Mouse (Mus musculus): ENCODE results near the gene Olfr78. TPM values are rescaled to one million over a fixed set of nuclear protein-coding genes. Genes with fewer than 3 reads are reported as not detected.

Olfr78 gene
- polyA plus RNA-seq, 1 experiment from 2014 or later = 0.10 TPM

Other genes starting within 250 kb of the Olfr78 start
- gene Olfr547, start 224.7 kb downstream of the Olfr78 start, polyA plus RNA-seq (2016; fragmentation: Nextera tagmentation; extraction: Ambion mirVana) = not detected in 2 replicates
- gene Olfr548-ps1, start 218.6 kb downstream of the Olfr78 start, polyA plus RNA-seq (2016; fragmentation: Nextera tagmentation; extraction: Ambion mirVana) = not detected in 2 replicates
- not detected in 2 replicates for gene Olfr549, start 209.6 kb downstream of the Olfr78 start, polyA plus RNA-seq (2016; fragmentation: Nextera tagmentation; extraction: Ambion mirVana)
- gene Trim21, start 194.0 kb downstream of the Olfr78 start, polyA plus RNA-seq (2016; fragmentation: Nextera tagmentation; extraction: Ambion mirVana) = 0.14 and 0.21 TPM in 2 replicates
- gene Olfr550, start 188.0 kb downstream of the Olfr78 start, polyA plus RNA-seq (2016; fragmentation: Nextera tagmentation; extraction: Ambion mirVana) = 0.19 TPM in 1 of 2 replicates, not detected in the other
- not detected in 2 replicates for gene Olfr551, start 167.6 kb downstream of the Olfr78 start, polyA plus RNA-seq (2016; fragmentation: Nextera tagmentation; extraction: Ambion mirVana)
- not detected in 2 replicates for gene Olfr552, start 161.7 kb downstream of the Olfr78 start, polyA plus RNA-seq (2016; fragmentation: Nextera tagmentation; extraction: Ambion mirVana)
- not detected in 2 replicates for gene Olfr553, start 141.3 kb downstream of the Olfr78 start, polyA plus RNA-seq (2016; fragmentation: Nextera tagmentation; extraction: Ambion mirVana)
- not detected in 2 replicates for gene Olfr554, start 121.0 kb downstream of the Olfr78 start, polyA plus RNA-seq (2016; fragmentation: Nextera tagmentation; extraction: Ambion mirVana)
- gene Olfr555, start 100.6 kb downstream of the Olfr78 start, polyA plus RNA-seq (2016; fragmentation: Nextera tagmentation; extraction: Ambion mirVana) = not detected in 2 replicates
- not detected in 2 replicates for gene Olfr556, start 94.6 kb downstream of the Olfr78 start, polyA plus RNA-seq (2016; fragmentation: Nextera tagmentation; extraction: Ambion mirVana)
- 7.5 and 9.8 TPM in 2 replicates for gene Trim68, start 72.1 kb downstream of the Olfr78 start, polyA plus RNA-seq (2016; fragmentation: Nextera tagmentation; extraction: Ambion mirVana)
- not detected in 2 replicates for gene Olfr557, start 63.6 kb downstream of the Olfr78 start, polyA plus RNA-seq (2016; fragmentation: Nextera tagmentation; extraction: Ambion mirVana)
- not detected in 2 replicates for gene Olfr558, start 57.3 kb downstream of the Olfr78 start, polyA plus RNA-seq (2016; fragmentation: Nextera tagmentation; extraction: Ambion mirVana)
- not detected in 2 replicates for gene Olfr33, start 40.4 kb downstream of the Olfr78 start, polyA plus RNA-seq (2016; fragmentation: Nextera tagmentation; extraction: Ambion mirVana)
- not detected in 2 replicates for gene Olfr559, start 32.0 kb downstream of the Olfr78 start, polyA plus RNA-seq (2016; fragmentation: Nextera tagmentation; extraction: Ambion mirVana)
- gene Olfr560, start 105 bp downstream of the Olfr78 start, polyA plus RNA-seq (2016; fragmentation: Nextera tagmentation; extraction: Ambion mirVana) = not detected in 2 replicates
- not detected in 2 replicates for gene Olfr561, start 11.8 kb upstream of the Olfr78 start, polyA plus RNA-seq (2016; fragmentation: Nextera tagmentation; extraction: Ambion mirVana)
- not detected in 2 replicates for gene Olfr564, start 44.0 kb upstream of the Olfr78 start, polyA plus RNA-seq (2016; fragmentation: Nextera tagmentation; extraction: Ambion mirVana)
- gene Olfr566, start 99.3 kb upstream of the Olfr78 start, polyA plus RNA-seq (2016; fragmentation: Nextera tagmentation; extraction: Ambion mirVana) = not detected in 2 replicates
- gene Olfr568, start 117.7 kb upstream of the Olfr78 start, polyA plus RNA-seq (2016; fragmentation: Nextera tagmentation; extraction: Ambion mirVana) = not detected in 2 replicates
- not detected in 2 replicates for gene Olfr569, start 131.4 kb upstream of the Olfr78 start, polyA plus RNA-seq (2016; fragmentation: Nextera tagmentation; extraction: Ambion mirVana)
- not detected in 2 replicates for gene Olfr570, start 135.1 kb upstream of the Olfr78 start, polyA plus RNA-seq (2016; fragmentation: Nextera tagmentation; extraction: Ambion mirVana)
- gene Olfr571, start 158.1 kb upstream of the Olfr78 start, polyA plus RNA-seq (2016; fragmentation: Nextera tagmentation; extraction: Ambion mirVana) = 0.12 and 0.13 TPM in 2 replicates
- not detected in 2 replicates for gene Olfr572, start 164.9 kb upstream of the Olfr78 start, polyA plus RNA-seq (2016; fragmentation: Nextera tagmentation; extraction: Ambion mirVana)
- not detected in 2 replicates for gene Olfr573-ps1, start 183.1 kb upstream of the Olfr78 start, polyA plus RNA-seq (2016; fragmentation: Nextera tagmentation; extraction: Ambion mirVana)
- gene Olfr574, start 189.0 kb upstream of the Olfr78 start, polyA plus RNA-seq (2016; fragmentation: Nextera tagmentation; extraction: Ambion mirVana) = not detected in 2 replicates
- not detected in 2 replicates for gene Olfr575, start 199.3 kb upstream of the Olfr78 start, polyA plus RNA-seq (2016; fragmentation: Nextera tagmentation; extraction: Ambion mirVana)
- gene Olfr576, start 203.2 kb upstream of the Olfr78 start, polyA plus RNA-seq (2016; fragmentation: Nextera tagmentation; extraction: Ambion mirVana) = not detected in 2 replicates
- not detected in 2 replicates for gene Olfr577, start 216.5 kb upstream of the Olfr78 start, polyA plus RNA-seq (2016; fragmentation: Nextera tagmentation; extraction: Ambion mirVana)
- not detected in 2 replicates for gene Olfr578, start 229.9 kb upstream of the Olfr78 start, polyA plus RNA-seq (2016; fragmentation: Nextera tagmentation; extraction: Ambion mirVana)

Data from forebrain, embryonic 12.5 days (tissue).